Mouse (Mus musculus): ENCODE results near the gene Xrcc1. TPM values are rescaled to one million over a fixed set of nuclear protein-coding genes. Genes with fewer than 3 reads are reported as not detected.

Xrcc1 gene
- polyA plus RNA-seq (2012; rRNA removed) = 55.1 and 55.5 TPM in 2 replicates

DNA sequence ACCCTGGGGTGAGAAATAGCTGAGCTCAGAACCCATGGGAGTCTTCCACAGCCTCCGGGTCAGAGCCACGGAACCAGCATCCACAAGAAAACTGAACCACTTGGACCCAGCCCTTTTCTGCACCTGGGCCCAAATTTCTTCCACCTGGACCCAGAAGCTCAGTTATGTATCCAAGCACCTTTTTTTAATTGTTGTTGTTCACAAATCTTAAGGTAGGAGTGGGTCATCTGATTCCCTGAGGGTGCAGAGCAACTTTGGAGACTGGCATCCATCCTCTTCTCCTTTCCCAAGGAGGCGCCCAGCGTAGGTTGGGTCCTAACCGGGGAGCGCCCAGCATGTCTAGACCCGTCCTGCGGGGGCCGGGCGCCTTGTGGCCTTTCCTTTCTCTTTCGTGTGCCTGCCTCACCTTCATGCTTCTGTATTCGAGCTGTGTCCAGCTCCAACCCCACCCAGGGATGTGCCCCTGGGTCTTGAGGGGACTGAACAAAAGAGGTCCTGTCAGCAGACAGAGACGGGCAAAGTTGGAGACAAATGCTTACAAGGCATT lies at the start of gene Xrcc1, which contains the start of gene Pinlyp:
Gene Xrcc1 (plus strand): TSS at position 222 of the 547 bp plus-strand sequence.
Gene Pinlyp (minus strand): TSS at position 51 of the 547 bp plus-strand sequence.

DNA sequence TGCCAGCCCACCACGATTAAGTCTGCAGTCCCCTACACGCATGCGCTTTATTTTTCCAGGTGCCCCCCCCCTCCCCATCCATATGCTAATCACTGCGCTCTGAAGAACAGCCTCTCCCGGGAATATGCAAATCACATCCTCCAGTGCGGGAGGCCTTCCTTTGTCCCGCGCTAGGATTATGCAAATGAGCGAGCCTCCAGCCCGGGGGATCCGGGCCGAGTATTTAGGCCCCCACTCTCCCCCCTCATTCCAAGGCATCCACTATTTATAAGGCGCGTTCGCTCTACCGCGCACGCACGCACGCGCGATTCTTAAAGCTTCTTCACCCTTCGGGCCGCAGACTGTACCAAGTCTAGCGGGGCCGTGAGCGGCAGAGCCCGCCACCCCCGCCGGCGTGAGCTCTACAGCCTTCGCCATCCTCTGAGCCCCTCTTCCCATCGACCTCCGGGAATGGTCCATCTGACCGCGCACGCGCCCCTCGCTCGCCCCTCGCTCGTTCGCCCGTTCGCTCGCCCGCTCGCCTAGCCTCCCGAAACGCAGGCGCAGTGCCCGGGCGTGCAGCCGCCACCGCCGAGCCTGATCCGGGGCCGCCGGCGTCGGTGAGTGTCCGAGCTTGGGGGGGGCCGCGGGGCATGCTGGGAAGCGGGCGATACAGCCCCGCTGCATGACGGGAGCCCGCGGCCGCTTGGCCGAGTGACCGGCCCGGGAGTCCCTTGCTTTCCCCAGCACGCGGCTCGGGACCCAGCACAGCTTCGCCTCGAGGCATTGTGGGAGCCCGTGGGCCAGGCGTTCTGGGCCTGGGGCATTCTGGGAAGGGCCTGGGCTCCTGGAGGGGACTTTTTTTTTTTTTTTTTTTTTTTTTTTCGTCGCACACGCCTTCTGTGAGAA lies 39.0 kb upstream of the Xrcc1 start, which contains the start of gene Zfp428:
Gene Zfp428 (plus strand): TSS at position 169 of the 888 bp plus-strand sequence.

DNA sequence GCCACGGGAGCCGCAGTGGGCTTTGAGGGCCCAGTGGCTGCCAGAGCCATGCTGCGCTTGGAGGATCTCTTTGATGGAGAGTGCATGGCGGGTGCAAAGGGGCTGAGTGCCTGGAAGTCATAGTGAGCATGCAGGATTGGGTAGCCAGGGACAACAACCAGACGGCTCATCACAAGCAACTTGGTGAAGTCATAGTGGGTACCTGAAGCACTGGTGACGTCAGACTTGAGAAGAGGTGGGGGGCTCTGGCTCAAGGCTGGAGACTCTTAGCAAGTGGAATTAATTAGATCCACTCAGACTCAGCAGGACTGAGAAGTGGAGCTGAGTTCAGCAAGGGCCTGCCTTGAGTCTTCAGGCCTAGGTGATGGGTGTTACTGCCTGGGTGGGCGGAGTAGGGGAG lies 33.7 kb upstream of the Xrcc1 start, which contains the start of gene AC161166.1:
Gene AC161166.1 (minus strand): TSS at position 101 of the 400 bp plus-strand sequence.

DNA sequence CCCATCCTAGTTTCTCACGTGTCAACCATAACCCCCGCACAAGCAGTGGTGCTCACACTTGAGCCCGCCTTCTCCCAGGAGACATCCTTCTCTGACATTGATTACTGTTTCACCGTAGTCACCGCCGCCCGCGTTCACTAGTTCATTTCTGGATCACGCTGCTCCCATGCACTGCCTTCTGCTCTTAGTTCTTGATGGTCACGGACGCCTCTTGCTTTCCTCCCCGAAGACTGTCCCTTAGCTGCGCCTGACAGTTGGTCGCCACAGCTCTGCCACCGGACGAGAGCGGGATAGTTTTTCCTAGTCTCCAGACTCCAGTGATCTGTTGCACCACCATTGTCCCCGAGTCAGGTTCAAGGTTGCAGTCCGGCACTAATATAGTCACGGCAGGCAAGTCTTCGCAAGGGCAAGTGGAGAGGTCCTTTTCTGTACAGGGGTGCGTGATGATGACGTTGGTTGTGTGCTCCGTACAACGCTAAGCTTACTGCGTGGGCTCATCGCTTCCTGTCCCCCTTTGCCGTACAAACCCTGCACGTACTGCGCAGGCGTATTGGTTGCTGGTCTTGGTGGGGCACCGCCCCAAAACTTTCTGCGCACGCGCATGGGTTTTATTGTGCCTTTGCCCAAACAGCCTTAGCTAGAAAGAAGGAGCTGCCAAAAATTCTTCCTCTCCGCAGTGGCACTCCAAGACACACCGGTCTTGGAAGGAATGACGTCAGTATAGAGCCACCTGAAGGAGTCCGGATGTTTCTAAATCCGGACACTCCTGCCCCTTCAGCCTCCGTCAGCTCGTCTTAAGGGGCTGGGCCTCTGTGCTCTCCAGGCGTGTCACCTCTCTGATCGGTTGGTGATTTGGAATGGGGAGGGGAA lies 15.8 kb upstream of the Xrcc1 start, which contains the start of gene Irgq:
Gene Irgq (plus strand): TSS at position 628 of the 870 bp plus-strand sequence.

DNA sequence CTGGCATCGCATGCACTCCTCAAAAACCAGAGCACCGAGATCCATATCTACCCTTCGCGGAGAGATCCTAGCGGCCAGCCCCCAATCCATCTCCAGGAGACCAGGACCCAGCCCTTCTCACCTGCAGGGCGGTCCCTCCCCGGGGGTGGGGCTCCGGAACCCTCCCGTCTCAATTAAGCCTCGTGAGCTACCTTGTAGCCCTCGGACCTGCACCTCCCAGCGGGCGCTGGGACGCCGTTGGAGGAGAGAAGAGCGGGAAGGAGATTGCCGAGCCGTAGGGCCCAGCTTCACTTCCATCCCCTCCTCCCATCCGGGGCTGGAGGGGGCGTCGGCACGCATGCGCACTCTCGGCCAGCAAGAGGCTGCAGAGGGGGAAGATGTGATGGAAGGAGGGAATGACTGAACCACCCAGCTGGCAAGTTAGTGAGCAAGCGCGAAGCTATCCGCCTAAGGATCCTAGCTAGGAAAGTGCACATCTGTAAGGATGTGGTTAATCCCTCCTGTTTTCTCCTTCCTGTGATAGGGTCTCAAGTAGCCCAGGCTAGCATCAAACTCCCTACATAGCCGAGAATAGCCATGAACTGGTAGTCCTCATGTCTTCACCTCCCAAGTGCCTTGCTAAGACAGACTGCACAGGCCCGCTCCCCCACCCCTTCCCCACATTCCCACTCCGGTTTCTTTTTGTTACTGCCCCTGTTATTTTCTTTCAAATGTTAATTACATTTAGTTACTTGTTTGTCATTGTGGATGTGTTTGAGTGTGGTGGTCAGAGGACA lies 41.4 kb downstream of the Xrcc1 start, which contains the start of the genes Ethe1 and Zfp575:
Gene Ethe1 (plus strand): TSS at position 214 of the 776 bp plus-strand sequence.
Gene Zfp575 (minus strand): TSS at position 312 of the 776 bp plus-strand sequence.

DNA sequence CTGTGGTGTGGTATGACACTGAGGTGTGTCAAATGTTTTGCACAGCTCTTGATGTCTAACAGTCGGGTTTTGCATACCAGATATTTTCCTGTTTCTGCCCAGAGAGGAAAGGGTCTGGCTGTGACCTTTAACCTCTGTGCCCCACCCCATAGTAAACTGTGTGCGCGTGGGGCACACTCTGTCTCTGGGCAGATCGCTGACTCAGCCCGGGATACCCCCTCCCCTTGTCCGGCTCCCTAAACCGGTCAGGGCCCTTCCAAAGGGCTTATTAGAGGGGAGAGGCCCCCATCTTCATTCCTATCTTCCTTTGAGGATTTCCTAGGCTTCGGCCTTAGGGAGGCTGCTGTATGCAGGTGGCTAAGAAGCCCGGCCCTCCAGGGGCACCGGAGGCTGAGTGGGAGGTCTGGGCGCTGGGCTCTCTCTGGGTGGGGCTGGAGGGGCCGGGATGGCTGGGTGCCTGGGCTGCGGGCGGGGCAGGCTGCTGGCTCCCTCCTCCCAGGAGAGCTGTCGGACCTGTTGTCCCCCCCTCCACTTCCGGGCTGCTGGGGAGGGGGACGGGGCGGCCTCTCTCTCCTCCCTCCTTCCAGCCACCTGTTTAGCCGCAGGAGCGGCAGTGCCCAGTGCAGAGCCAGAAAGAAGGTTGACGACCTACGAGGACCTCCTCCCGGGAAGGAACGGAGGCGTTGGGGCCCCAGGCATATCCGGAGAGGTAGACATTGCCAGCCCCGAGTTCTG lies 64.2 kb downstream of the Xrcc1 start, which contains the start of gene Phldb3:
Gene Phldb3 (plus strand): TSS at position 620 of the 735 bp plus-strand sequence.

Other genes with a start within 250 kb of the Xrcc1 start
- 38.1 and 39.7 TPM in 2 replicates for gene Zfp61, start 245.1 kb upstream of the Xrcc1 start, polyA plus RNA-seq (2012; rRNA removed)
- gene Zfp94, start 229.6 kb upstream of the Xrcc1 start, polyA plus RNA-seq (2012; rRNA removed) = 24.7 and 24.9 TPM in 2 replicates
- gene Tescl, start 212.4 kb upstream of the Xrcc1 start, polyA plus RNA-seq (2012; rRNA removed) = 0.13 and 0.32 TPM in 2 replicates
- gene Lypd5, start 197.1 kb upstream of the Xrcc1 start, polyA plus RNA-seq (2012; rRNA removed) = 0.03 and 0.09 TPM in 2 replicates
- 1.1 and 1.7 TPM in 2 replicates for gene Kcnn4, start 176.0 kb upstream of the Xrcc1 start, polyA plus RNA-seq (2012; rRNA removed)
- 51.8 and 59.2 TPM in 2 replicates for gene Smg9, start 146.7 kb upstream of the Xrcc1 start, polyA plus RNA-seq (2012; rRNA removed)
- gene Irgc1, start 94.0 kb upstream of the Xrcc1 start, polyA plus RNA-seq (2012; rRNA removed) = 0.03 TPM in 1 of 2 replicates, not detected in the other
- 2.1 and 2.9 TPM in 2 replicates for gene Plaur, start 83.8 kb upstream of the Xrcc1 start, polyA plus RNA-seq (2012; rRNA removed)
- 224 and 262 TPM in 2 replicates for gene Cadm4, start 64.3 kb upstream of the Xrcc1 start, polyA plus RNA-seq (2012; rRNA removed)
- 251 and 296 TPM in 2 replicates for gene Zfp428, start 39.3 kb upstream of the Xrcc1 start, polyA plus RNA-seq (2012; rRNA removed)
- not detected in 2 replicates for gene AC161166.1, start 33.8 kb upstream of the Xrcc1 start, polyA plus RNA-seq (2012; rRNA removed)
- gene Irgq, start 15.6 kb upstream of the Xrcc1 start, polyA plus RNA-seq (2012; rRNA removed) = 49.9 and 58.8 TPM in 2 replicates
- gene Pinlyp, start 171 bp upstream of the Xrcc1 start, polyA plus RNA-seq (2012; rRNA removed) = 0.35 and 0.45 TPM in 2 replicates
- 25.1 and 27.8 TPM in 2 replicates for gene Ethe1, start 41.3 kb downstream of the Xrcc1 start, polyA plus RNA-seq (2012; rRNA removed)
- 6.4 and 9.3 TPM in 2 replicates for gene Zfp575, start 41.4 kb downstream of the Xrcc1 start, polyA plus RNA-seq (2012; rRNA removed)
- 0.12 and 0.34 TPM in 2 replicates for gene Phldb3, start 64.5 kb downstream of the Xrcc1 start, polyA plus RNA-seq (2012; rRNA removed)
- gene Lypd3, start 90.3 kb downstream of the Xrcc1 start, polyA plus RNA-seq (2012; rRNA removed) = 0.72 and 3.7 TPM in 2 replicates
- not detected in 2 replicates for gene Tex101, start 130.4 kb downstream of the Xrcc1 start, polyA plus RNA-seq (2012; rRNA removed)
- not detected in 2 replicates for gene BC049730, start 163.0 kb downstream of the Xrcc1 start, polyA plus RNA-seq (2012; rRNA removed)
- gene Gm4763, start 180.6 kb downstream of the Xrcc1 start, polyA plus RNA-seq (2012; rRNA removed) = not detected in 2 replicates
- gene Cd177, start 214.0 kb downstream of the Xrcc1 start, polyA plus RNA-seq (2012; rRNA removed) = 0.18 and 0.32 TPM in 2 replicates
- 0.20 and 0.23 TPM in 2 replicates for gene Ceacam10, start 230.9 kb downstream of the Xrcc1 start, polyA plus RNA-seq (2012; rRNA removed)